Mouse (Mus musculus) gastrocnemius, postnatal 14 days (tissue): Measurements from ENCODE around the gene Cd200. TPM values are rescaled to one million over a fixed set of nuclear protein-coding genes. Genes with fewer than 3 reads are reported as not detected.
"Not testable (repeated sequence)": the region's sequence is repeated elsewhere in the genome, so short reads cannot be mapped to it uniquely, and the experiment has no call there.

Experiments used
- DNase-seq: peaks from one replicate; pipeline ENCODE4 v3.0.0; 2021; ENCODE audit warnings: mixed read lengths
- intact Hi-C: fragments of 180-260 bp; cut with DNase I; formaldehyde crosslinking; loops from one replicate; pipeline ENCODE4 v1.15.1; 2025; ENCODE audit warnings: low total_unique reads
- total RNA-seq, 2 experiments: library from RNA; stranded (reverse); gene quantifications; 2 replicates each; pipeline ENCODE4 v1.2.3; 2021

The Cd200 gene
- total RNA-seq, 2 experiments from 2014 or later = 31.6 to 41.3 TPM

DNA sequence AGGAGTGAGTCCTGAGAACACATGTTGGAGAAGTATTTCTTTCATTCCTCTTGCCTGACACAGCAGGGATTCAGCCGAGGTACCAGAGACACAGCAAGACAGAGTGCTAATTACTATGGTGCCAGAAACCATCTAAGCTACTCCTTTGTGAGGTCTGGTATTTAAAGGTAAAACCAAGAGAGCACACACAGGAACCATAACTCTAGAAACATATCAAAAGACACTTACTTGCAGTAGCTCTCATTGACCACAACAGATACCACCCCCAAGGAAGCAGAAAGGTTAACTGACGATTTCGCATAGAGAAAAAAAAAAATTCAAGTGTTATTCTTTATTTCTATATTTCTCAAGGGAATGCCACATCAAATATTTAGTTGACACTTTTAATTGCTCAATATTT lies 27.0 kb downstream of the Cd200 start:
- intact Hi-C loops = no loop called here

DNA sequence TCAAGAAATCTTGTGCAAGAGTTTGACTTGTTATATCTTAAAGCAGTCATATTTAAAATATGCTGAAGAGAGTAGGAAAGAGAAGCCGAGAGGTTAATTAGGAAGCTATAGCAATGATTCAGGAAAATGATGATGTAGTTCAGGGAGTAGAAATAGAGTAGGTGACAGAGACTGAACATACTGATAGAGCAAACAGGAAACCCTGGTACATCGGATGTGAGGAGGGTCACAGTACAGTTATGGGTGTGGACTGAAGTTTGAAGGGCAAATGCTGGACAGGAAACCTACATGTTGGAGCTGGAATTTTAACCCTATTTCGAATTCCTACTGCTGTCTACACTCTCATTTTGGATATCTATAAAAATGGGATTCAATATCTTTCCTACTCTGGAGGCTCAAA lies 29.9 kb downstream of the Cd200 start:
- no peak for DNase-seq
- intact Hi-C loops = no loop called here

More for the DNA sequence above, 27.0 kb downstream of the Cd200 start:
- DNase-seq = no peak

DNA sequence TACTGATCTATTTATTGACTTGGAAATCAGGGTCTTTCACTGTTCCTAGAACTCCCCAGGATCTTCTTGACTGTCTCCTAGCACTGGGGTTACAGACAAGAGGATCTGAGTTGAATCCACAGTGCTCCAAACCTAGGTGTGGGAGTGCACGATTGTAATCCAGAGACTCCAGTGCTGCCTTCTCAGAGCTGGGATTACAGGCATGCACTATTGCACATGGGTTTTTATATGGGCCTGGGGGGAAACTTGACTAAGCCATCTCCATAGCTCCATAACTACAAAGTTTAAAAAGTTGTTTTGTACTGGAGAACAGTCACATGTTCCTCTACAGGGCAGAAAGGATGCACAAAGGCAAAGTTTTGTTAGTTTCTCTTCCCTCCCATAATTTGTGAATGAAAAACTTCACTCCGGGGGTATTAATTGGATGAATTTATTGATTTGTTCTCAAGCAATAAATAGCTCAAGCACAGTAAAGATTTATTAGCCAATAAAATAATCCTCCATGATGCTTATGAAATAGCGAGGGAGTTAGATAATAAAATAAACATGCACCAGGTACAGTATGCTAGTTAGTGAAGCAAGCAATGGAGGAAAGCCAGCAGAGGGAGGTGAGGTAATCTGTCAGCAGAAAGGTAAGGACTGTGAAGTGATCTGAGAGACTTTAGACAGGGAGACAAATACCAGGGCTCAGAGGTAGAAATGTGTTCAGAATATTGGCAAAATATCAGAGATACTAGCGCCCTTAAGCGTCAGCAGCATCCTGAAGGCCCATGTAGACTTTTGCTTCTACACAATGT lies 30.5 kb downstream of the Cd200 start:
- intact Hi-C loops = no loop called here
- no peak for DNase-seq

DNA sequence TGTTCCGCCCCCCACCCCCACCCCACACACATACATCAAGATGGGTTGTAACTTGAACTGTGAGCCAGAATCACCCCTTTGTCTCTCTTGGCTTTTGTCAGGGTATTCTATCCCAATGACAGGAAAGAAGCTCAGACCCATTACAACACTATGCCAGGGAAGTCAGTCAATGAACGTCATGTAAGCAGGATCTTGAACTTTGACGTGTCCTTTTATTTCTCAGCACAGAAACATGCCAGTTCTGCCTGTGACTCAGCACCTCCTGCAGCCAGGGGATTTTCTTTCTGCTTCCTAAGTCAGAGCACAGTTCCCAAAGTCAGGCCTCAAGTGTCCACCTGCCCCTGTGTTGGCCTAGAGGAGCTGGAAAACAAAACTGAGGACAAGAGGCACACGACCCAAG lies 31.5 kb downstream of the Cd200 start:
- intact Hi-C loops = no loop called here
- no peak for DNase-seq

DNA sequence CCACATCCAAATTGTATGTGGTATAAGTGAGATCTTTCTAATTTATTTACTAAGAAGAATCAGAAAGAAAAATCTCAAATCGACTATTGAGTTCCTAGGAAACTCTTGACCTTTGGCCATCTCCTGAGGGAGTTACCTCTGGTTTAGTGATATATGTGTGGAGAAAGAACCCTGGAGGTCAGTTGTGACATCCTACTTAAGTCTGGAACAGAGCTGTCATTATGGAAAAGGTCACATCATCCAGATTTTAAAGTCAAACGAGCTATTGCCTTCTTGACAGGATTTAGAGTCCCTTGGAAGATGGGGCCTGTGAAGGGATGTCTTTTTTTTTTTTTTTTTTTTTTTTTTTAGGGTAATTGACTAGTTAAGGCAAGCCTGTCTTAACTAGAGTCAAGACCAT lies 32.0 kb downstream of the Cd200 start:
- intact Hi-C loops = no loop called here
- no peak for DNase-seq

DNA sequence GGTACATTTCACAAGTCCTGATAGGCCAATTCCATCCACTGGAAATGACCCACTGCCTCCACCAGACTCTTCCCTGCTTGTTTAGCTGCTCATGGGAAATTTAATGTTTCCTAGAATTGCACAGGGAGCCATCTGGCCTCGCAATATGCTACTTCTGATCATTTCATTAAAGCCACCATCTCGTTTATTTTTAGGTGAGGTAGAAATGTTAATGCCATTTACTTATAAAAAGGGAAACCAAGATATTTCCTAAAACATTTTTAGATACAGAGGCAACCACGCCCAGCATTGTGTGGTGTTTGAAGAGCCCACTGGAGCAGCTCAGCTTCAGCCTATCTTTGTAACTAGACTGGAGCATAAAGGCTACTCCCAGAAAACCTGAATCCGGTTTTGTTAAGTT lies 32.6 kb downstream of the Cd200 start:
- DNase-seq = no peak

DNA sequence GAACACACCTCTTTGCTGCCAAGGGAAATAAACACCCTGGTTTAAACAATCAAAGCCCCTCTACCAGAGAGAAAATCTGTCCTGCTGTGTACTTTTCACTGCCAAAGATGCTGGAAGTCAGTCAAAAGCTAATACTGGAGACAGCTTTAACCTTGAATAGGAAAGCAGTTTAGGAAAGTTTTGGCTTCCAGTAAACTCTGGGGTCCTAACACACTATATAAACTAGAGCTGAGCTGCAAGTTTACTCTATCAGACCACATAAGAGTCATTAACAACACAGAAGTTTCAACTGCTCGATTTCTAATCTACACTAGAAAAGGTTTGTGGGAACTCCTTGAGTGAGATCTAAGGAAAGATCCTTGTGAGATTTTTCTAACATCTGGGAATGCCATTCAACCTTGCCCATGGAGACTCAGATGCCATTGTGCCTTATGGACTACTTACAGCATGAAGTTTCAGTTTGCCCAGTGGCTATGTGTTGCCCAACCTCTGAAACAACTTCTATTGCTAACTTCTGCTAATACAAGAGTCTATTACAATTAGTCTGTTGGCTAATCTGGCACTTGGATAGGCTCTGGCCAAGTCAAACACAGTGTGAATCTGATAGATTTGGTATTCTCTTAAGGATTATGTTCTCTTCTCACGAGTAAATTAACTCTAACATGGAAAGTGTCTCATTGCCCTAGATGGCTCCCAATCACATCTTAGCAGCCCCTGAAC lies 33.2 kb downstream of the Cd200 start:
- intact Hi-C loops = no loop called here
- no peak for DNase-seq

More for the DNA sequence above, 32.6 kb downstream of the Cd200 start:
- intact Hi-C loops = no loop called here

DNA sequence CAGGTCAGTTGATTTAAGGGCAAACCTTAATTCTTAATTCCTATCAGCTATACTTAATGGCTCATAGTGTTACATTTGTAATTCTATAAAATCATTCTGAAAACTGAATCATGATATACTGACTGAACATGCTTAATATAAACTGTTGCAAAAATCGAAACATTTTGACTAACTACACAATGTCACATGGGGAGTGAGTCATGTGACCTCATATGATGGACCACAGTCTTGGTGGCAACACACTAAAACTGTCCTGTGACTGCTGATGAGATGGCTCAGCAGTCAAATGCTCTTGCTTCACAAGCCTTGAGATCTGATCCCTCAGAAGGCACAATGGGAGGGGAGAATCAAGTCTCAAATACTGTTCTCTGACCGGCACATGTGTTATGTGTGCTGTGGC lies 34.8 kb downstream of the Cd200 start:
- DNase-seq = no peak
- intact Hi-C loops = no loop called here

DNA sequence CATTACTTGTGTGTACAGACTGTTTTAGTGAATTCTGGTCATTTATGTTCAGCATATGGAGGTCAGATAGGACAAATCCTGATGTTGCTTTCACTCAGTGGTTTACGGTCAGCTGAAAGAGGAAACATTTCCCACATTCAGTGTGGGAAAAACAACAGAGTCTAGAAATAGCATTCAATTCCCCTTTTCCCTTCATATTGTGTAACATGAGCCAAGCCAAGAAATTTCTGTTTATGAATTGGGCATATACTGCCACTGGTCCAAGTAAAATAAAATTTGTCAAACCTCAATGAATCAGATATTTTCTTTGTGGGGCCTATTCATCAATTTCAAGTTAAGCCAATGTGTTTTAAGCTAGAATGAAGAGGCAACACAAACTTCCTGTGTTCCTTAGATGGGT lies 37.8 kb downstream of the Cd200 start:
- intact Hi-C loops = no loop called here
- DNase-seq = no peak

DNA sequence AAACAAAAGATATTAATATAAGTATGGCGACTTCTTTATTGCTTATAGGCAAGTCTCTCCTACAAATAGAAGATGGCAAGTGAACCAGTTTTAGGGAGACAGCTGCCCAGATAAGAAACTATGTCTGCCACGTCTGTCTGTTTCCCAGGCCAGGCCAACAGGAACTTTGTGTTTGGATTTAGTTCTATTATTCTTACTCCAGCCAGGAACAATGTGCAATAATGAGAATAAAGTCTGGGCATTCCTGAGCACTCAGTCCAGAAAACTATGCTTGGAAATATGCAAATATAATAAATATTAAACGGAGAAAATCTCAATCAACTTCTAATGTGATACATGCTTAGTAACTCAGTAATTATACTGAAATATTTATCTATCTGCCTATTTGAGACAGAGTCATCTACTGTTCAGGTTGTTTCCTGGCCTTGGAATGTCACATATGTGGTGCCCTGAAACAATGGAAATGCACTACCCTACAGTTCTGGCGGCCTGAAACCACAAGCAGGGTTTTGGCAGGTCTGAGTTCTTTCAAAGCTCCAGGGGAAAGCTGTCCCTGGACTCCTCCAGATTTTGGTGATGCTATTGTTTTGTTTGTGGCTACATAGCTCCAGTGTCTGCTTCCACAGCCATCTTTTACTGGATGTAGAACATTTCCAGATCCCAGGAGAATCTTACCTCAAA lies 39.4 kb downstream of the Cd200 start:
- intact Hi-C loops = no loop called here
- DNase-seq = no peak

DNA sequence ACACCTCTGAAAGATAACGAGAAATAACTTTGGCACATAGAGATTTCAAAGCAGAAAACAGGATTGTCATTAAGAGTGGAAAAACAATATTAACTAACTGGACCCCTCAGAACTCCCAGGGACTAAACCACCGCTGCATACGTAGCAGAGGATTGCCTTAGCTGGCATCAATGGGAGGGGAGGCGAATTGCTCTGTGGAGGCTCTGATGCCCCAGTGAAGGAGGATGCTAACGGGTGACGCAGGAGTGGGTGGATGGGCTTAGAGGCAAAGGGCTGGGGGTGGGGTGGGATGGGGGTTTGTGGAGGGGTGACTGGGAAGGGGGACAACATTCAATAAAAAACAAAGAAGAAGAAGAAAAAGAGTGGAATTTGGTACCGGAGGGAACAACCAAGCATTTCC lies 42.7 kb downstream of the Cd200 start:
- DNase-seq = no peak
- intact Hi-C loops = no loop called here

DNA sequence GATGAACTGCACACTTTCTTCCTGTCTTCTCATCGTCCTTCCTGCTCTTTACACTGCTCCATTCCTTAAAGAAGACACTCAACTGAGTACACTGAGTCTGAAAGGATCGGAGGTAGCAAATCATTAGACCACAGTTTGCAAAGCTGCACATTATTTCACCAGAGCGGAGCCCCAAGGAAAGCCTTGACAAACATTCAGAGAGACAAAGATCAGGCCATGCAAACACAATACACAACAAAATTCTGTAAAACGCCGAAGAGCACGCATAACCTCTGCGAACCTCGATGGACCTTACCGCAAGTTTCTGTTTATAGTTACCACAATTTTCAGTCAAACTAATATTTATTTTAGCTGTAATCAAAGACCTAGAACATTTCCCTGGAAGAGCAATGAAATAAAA lies 43.5 kb downstream of the Cd200 start:
- intact Hi-C loops = no loop called here
- no peak for DNase-seq

DNA sequence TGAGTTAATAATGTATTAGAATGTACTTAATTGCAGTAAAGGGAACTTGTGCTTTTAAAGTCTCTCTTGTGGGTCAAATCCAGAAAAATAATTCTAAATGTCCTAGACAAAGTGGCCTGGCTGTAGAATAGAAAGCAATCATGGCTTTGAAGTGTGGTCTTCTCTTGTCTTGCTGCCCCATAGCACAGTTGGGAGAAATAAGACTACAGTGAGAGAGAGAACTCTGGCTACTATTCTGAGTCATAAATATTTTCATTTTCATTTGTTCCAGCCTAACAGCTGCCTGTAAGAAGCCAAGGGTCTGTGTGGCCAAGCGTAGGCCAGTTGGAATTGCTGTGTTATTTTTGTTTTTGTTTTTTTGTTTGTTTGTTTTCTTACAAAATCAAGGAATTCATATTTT lies 44.2 kb downstream of the Cd200 start:
- no peak for DNase-seq
- intact Hi-C loops = no loop called here

DNA sequence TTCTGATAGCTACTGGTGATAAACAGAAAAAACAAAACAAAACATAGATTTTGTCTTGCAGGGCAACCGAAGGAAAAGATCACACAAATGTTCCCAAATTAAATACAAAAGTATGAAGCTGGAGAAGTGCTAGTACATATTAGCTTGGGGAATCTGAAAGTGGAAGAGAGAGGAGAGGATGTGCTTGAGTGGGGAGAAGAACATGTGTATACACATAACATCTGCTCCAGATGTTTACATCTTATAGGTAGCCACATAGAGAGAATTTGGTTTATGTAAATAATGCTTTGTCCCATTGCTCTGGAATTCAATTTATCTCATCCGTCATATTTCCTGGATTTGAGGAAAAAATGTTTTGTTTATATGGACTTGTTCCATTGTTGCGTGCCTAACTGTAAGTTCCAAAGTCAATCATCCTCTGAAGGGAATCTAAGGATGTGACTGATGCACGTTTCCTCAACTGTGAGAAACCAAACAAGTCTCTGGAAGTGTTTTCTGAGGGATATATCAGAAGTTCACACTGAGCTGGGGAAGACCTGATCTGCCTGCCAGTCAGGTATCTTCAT lies 45.3 kb downstream of the Cd200 start:
- intact Hi-C loops = no loop called here
- DNase-seq = no peak

DNA sequence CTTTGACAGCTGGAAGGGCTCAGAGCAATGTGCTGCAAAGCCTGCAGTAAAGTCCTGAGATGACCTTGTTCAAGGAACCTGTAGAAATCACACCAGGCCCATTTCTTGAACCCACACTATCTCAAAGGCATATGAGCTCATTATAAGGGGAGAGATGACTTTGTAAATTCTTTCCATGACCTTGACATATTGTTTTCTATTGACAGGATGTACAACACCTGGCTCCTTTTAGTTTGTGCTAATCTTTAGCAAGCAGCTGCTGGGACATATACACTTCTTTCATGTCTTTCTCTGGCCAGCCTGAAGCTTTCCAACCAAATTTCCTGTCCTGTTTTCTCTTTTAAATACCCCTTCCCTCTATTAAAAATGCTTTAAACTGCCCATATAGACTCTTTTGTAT lies 47.4 kb downstream of the Cd200 start:
- intact Hi-C loops = no loop called here
- no peak for DNase-seq

DNA sequence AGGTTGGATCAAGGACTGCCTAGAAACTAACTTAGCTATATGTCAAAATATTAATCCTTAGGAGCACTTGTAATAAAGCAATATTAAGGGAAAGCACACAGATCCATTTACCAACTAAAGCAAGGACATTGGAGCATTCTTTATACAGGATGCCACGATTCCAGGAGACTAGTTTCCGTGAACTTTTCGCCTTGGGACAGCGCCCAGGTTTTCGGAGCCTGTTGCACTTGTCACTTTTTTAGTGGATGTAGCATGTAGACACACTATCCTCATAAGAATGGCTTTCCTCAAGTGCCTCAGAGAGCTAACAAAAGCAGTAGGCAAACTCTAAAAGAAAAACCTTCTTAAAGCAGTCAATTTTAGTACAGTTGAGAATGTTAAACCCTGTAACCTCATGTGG lies 50.4 kb downstream of the Cd200 start:
- intact Hi-C loops, DNase-seq: not testable (repeated sequence)

DNA sequence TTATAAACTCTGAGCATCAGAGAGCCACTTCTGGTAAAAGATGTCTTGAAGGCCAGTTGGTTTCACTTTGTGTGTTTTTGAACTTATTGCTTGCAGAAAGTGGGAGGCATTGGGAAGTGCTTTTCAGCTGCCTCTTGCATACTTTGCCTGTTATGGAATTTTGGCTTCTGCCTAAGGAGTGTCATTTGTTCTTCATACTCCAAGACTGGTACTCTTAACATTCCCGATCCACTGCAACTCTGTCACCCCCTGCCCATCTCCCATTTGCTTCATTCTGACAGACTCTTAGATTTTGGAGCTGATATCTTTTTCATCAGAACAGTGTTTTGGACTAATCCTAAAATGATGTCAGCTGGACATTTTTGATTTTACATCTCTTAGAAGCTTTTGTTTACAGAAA lies 51.7 kb downstream of the Cd200 start:
- intact Hi-C loops = no loop called here

DNA sequence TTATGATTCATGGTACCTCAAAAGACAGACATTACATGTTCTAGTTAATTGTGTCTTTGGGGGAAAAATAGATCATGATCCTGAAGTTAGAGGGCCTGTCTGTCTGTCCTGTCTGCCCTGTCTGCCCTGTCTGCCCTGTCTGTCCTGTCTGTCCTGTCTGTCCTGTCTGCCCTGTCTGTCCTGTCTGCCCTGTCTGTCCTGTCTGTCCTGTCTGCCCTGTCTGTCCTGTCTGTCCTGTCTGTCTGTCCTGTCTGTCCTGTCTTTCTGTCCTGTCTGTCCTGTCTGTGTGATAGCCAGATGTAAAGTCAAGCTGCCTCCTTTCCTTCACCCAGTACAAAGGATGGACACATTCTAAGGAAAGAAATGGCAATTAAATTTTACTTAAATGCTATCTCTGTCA lies 56.0 kb downstream of the Cd200 start:
- DNase-seq = no peak
- intact Hi-C loops = no loop called here

More for the DNA sequence above, 51.7 kb downstream of the Cd200 start:
- no peak for DNase-seq

DNA sequence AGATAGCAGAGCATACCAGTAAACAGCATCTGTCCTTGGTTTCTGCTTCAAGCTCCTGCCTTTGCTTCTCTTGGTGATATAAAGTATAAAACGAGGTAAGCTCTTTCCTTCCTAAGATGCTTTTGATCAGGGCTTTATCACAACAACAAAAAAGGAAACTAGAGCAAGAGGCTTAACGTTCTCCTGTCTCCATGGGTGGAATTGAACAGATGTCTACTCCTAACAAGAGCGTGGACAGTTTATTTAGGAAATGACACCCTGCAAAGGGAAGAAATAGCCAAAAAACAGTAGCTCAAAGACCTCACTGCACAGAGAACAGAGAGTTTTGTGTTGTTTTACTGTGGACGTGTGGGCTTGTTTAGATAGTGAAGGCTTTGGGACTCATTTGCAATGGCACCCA lies 58.1 kb downstream of the Cd200 start:
- intact Hi-C loops = no loop called here
- no peak for DNase-seq

DNA sequence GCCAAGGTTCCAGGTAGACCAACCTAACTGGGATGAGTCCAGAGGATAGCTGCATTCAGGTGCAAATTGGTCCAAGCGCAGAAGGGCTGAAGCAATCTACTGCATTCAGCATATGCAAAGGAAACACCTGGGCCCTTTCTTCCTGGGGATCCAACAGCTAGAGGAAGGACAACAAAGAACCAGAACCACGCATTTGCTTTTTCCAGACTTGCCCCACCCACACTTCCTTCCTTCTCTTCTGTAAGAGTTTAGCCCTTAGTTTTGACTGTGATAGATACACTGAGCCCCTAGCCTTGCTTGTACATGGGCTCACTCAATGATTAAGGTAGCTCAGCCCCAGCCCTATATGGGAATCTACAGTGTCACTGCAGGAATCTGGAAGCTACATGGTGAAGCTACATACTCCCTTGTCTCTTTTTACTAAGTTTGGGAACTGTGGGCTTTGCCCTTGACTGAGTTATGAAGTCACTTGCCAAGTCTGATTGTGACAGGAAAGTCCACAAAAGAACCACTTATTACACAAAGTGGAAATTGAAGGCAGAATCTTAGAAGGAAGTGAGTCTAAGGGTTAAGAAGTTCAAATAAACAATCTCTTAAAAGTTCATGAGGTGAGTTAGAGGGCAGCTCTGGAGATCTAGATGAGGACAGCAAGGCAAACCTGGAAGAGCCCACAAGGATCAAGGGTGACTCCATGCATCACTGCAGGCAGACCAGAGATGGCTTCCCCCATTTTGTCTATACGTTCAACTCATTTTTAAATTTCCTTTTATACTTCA lies 59.1 kb downstream of the Cd200 start:
- intact Hi-C loops = no loop called here
- peak; percentile 5 for DNase-seq
